Mouse (Mus musculus) neural tube, embryonic 14.5 days (tissue): Measurements from ENCODE around the gene Lce1f. TPM values are rescaled to one million over a fixed set of nuclear protein-coding genes. Genes with fewer than 3 reads are reported as not detected.
"Not testable (repeated sequence)": the region's sequence is repeated elsewhere in the genome, so short reads cannot be mapped to it uniquely, and the experiment has no call there.

Experiments used
- ATAC-seq: fragments of 200-750 bp; cut with Nextera tagmentation; 2 replicates; pipeline ENCODE4 v1.8.0; 2017; ENCODE audit warnings: low read depth, mild to moderate bottlenecking, moderate TSS enrichment, moderate library complexity
- H3K27ac ChIP-seq: fragments of 300-500 bp; sonication (generic); 2 replicates; pipeline ENCODE4 v1.5.1; 2014; ENCODE audit warnings: low read depth, mild to moderate bottlenecking, control low read depth, low read length, moderate library complexity, mixed read lengths
- H3K27me3 ChIP-seq: fragments of 300-500 bp; sonication (generic); 2 replicates; pipeline ENCODE4 v1.6.1; 2014; ENCODE audit warnings: low read length; ENCODE audit not compliant: control insufficient read depth, insufficient read depth
- H3K36me3 ChIP-seq: fragments of 300-500 bp; sonication (generic); 2 replicates; pipeline ENCODE4 v1.6.1; 2014; ENCODE audit warnings: low read length, mixed read lengths; ENCODE audit not compliant: control insufficient read depth, insufficient read depth
- H3K4me1 ChIP-seq: fragments of 300-500 bp; sonication (generic); 2 replicates; pipeline ENCODE4 v1.6.1; 2014; ENCODE audit warnings: low read length; ENCODE audit not compliant: control insufficient read depth, insufficient read depth
- H3K4me2 ChIP-seq: fragments of 300-500 bp; sonication (generic); 2 replicates; pipeline ENCODE4 v1.6.1; 2014; ENCODE audit warnings: mild to moderate bottlenecking, low read depth, low read length, control low read depth
- H3K4me3 ChIP-seq: fragments of 300-500 bp; sonication (generic); 2 replicates; pipeline ENCODE4 v1.5.1; 2014; ENCODE audit warnings: low read depth, low read length, control low read depth, mixed read lengths
- H3K9ac ChIP-seq: fragments of 300-500 bp; sonication (generic); replicated peaks from 2 replicates; pipeline ENCODE4 v1.6.1; 2014; ENCODE audit warnings: low read depth, mild to moderate bottlenecking, control low read depth, low read length, mixed read lengths
- H3K9me3 ChIP-seq: fragments of 300-500 bp; sonication (generic); 2 replicates; pipeline ENCODE4 v1.6.1; 2016; ENCODE audit warnings: low read length; ENCODE audit not compliant: control insufficient read depth
- WGBS: fragments of 180-500 bp; shearing (Covaris S2); extraction: QIAGEN DNeasy Blood & Tissue Kit; methylation state at CpG from one replicate; pipeline ENCODE4 v1.1.7; 2014; 5-methylcytosine and 5-hydroxymethylcytosine counted together
- polyA plus RNA-seq: library from polyadenylated mRNA; unstranded; fragments of >200 nt; fragmentation: Nextera tagmentation; extraction: Ambion mirVana; gene quantifications from 2 replicates; pipeline ENCODE4 v1.2.1, GENCODE M21; 2014

Gene Lce1f
- polyA plus RNA-seq, 1 experiment from 2014 or later, result not detected

DNA sequence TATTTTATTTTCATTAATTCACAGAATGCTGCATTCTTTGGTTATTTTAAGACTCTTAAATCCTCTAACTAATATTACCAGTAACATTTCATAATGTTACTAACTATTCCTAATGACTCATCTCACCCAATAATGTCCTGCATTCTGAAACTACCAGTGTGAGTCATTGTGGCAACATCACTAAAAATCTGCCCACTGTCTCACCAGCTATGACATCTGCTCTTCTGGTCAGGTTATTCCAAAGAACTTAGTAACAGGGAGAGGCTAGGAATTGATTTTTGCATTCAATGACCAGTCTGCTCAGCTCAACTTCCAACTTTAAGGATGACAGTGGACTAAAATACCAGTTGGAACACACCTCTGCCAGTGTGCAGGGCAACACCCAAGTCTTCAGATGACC is 28.5 kb downstream of the Lce1f start:
- no peaks in the 10 kb centered on the region for H3K4me1 ChIP-seq
- no peak overlapping the region for H3K4me2 ChIP-seq
- no peaks in the 10 kb centered on the region for H3K9me3 ChIP-seq
- no peak overlapping the region for H3K9ac ChIP-seq
- no peaks in the 10 kb centered on the region for H3K36me3 ChIP-seq
- no peak overlapping the region for H3K27ac ChIP-seq
- no peaks in the 10 kb centered on the region for H3K27me3 ChIP-seq
- no peak overlapping the region for H3K4me3 ChIP-seq
- ATAC-seq, result no peak

DNA sequence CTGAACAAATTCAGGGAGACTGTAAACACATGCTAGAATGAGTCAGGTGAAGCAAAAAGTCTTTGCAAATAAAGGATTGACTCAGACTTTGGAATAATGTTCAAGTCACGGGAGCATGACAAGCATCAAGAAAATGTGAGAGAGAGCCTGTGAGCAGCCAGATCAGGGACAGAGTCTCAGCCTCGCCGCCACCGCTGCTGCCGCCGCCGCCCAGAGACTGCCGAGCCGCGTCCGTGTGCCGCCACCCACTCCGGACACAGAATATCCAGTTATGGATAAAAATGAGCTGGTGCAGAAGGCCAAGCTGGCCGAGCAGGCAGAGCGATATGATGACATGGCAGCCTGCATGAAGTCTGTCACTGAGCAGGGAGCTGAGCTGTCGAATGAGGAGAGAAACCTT is 31.0 kb downstream of the Lce1f start:
- not testable (repeated sequence) for H3K4me1 ChIP-seq, H3K4me3 ChIP-seq, ATAC-seq, H3K27ac ChIP-seq, H3K9ac ChIP-seq, H3K27me3 ChIP-seq, H3K9me3 ChIP-seq, H3K4me2 ChIP-seq, H3K36me3 ChIP-seq
- 84% methylated on average over 16 of the region's 16 CpGs for WGBS

DNA sequence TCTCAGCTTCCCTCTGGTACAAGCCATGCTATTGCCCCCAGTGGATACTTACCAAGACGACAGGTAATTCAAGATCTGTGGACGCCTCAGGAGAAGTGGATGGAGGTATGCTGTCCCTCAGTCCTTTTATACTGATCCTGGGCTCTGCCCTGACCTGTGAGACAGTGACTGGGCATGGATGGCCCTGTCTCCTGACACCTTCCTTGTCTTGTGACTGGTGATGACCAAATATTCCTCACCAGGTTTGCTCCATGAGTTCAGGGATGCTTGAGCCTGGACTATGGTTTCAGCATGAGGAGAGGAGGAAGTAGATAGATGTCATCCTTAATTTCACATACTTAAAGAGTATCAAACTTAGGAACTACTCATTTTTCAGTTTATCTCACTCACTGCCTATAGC is 33.0 kb downstream of the Lce1f start, which contains the start of gene Lce1d:
Lce1d (minus strand) TSS at position 101 of the 400 bp plus-strand sequence.
- 78% methylated on average over 2 of the region's 2 CpGs for WGBS
- Histone ChIP-seq H3K4me2 (no peak within 1 kb of the TSS), H3K36me3 (no peaks in the 10 kb centered on the region), H3K9me3 (no peaks in the 10 kb centered on the region), H3K27ac (no peak within 1 kb of the TSS), H3K27me3 (no peaks in the 10 kb centered on the region), H3K4me1 (no peaks in the 10 kb centered on the region), H3K4me3 (no peak within 1 kb of the TSS), H3K9ac (no peak within 1 kb of the TSS)
- ATAC-seq, result no peak

DNA sequence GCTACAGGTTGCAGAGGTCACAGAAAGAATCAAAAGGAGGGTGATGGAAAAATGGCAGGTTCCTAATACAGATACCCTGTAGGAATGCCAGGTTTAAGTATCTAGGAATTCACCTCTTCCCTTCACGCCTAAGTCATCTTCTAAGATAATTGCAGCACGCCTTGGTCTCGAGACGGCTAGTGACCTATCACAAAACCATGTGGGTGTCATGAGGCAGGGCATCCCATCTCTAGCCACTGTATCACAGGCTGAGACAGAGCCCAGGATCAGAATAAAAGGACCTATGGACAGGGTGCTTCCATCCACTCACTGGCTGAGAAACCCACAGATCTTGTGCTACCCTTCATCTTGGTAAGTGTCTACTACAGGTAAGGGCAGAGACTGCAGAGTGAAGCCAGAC is 41.2 kb downstream of the Lce1f start, which contains the start of gene Lce1c:
Lce1c (plus strand) TSS at position 301 of the 400 bp plus-strand sequence.
- no peak within 1 kb of the TSS for H3K4me2 ChIP-seq
- H3K27ac ChIP-seq, result no peak within 1 kb of the TSS
- 92% methylated on average over 4 of the region's 4 CpGs for WGBS
- no peaks in the 10 kb centered on the region for H3K4me1 ChIP-seq
- ATAC-seq, result no peak
- no peaks in the 10 kb centered on the region for H3K27me3 ChIP-seq
- no peak within 1 kb of the TSS for H3K9ac ChIP-seq
- H3K36me3 ChIP-seq, result no peaks in the 10 kb centered on the region
- H3K9me3 ChIP-seq, result no peaks in the 10 kb centered on the region
- no peak within 1 kb of the TSS for H3K4me3 ChIP-seq

DNA sequence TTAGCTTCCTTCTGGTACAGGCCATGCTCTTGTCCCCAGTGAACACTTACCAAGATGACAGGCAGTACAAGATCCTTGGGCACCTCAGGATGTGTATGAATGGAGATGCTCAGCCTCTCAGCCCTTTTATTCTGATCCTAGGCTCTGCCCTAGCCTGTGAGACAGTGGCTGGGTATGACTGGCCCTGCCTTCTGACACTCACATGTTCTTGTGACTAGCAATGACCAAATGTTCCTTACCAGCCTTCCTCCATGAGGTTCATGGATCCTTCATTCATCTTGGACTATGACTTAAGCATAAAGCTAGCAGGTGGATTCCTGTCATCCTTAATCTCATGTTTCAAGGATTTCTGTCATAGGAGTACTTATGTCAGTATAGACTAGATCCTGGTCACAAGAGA is 49.9 kb downstream of the Lce1f start, which contains the start of gene Lce1a2:
Lce1a2 (minus strand) TSS at position 101 of the 400 bp plus-strand sequence.
- no peak for ATAC-seq
- Histone ChIP-seq H3K36me3 (no peaks in the 10 kb centered on the region), H3K27me3 (no peaks in the 10 kb centered on the region), H3K4me1 (no peaks in the 10 kb centered on the region), H3K9me3 (no peaks in the 10 kb centered on the region), H3K4me3 (no peak within 1 kb of the TSS), H3K9ac (no peak within 1 kb of the TSS), H3K27ac (no peak within 1 kb of the TSS), H3K4me2 (no peak within 1 kb of the TSS)

Other genes starting within 250 kb of the Lce1f start
- gene Sprr1a, start 234.5 kb downstream of the Lce1f start, polyA plus RNA-seq, result not detected in 2 replicates
- not detected in 2 replicates for gene Sprr4, start 219.9 kb downstream of the Lce1f start, polyA plus RNA-seq
- not detected in 2 replicates for gene 2310046K23Rik, start 185.8 kb downstream of the Lce1f start, polyA plus RNA-seq
- gene Ivl, start 146.6 kb downstream of the Lce1f start, polyA plus RNA-seq, result not detected in 2 replicates
- gene Smcp, start 131.4 kb downstream of the Lce1f start, polyA plus RNA-seq, result not detected in 2 replicates
- gene 2210017I01Rik, start 112.9 kb downstream of the Lce1f start, polyA plus RNA-seq, result not detected in 2 replicates
- not detected in 2 replicates for gene Lce6a, start 98.7 kb downstream of the Lce1f start, polyA plus RNA-seq
- gene Lce1a1, start 72.0 kb downstream of the Lce1f start, polyA plus RNA-seq, result not detected in 2 replicates
- not detected in 2 replicates for gene Lce1b, start 63.4 kb downstream of the Lce1f start, polyA plus RNA-seq
- not detected in 2 replicates for gene Lce1a2, start 50.0 kb downstream of the Lce1f start, polyA plus RNA-seq
- gene Lce1c, start 41.1 kb downstream of the Lce1f start, polyA plus RNA-seq, result not detected in 2 replicates
- gene Lce1d, start 33.1 kb downstream of the Lce1f start, polyA plus RNA-seq, result not detected in 2 replicates
- gene Lce1e, start 11.3 kb downstream of the Lce1f start, polyA plus RNA-seq, result not detected in 2 replicates
- not detected in 2 replicates for gene Gm38119, start 18.7 kb upstream of the Lce1f start, polyA plus RNA-seq
- gene Lce1g, start 32.0 kb upstream of the Lce1f start, polyA plus RNA-seq, result not detected in 2 replicates
- not detected in 2 replicates for gene Lce1h, start 44.7 kb upstream of the Lce1f start, polyA plus RNA-seq
- not detected in 2 replicates for gene Lce1i, start 58.5 kb upstream of the Lce1f start, polyA plus RNA-seq
- not detected in 2 replicates for gene Lce1j, start 70.2 kb upstream of the Lce1f start, polyA plus RNA-seq
- not detected in 2 replicates for gene Lce1k, start 87.5 kb upstream of the Lce1f start, polyA plus RNA-seq
- not detected in 2 replicates for gene Kprp, start 106.9 kb upstream of the Lce1f start, polyA plus RNA-seq
- gene Lce1l, start 130.9 kb upstream of the Lce1f start, polyA plus RNA-seq, result not detected in 2 replicates
- gene 2310050C09Rik, start 149.9 kb upstream of the Lce1f start, polyA plus RNA-seq, result not detected in 2 replicates
- not detected in 2 replicates for gene Lce3a, start 205.9 kb upstream of the Lce1f start, polyA plus RNA-seq
- not detected in 2 replicates for gene Lce3b, start 212.6 kb upstream of the Lce1f start, polyA plus RNA-seq
- gene Lce3c, start 224.1 kb upstream of the Lce1f start, polyA plus RNA-seq, result not detected in 2 replicates
- not detected in 2 replicates for gene Lce3d, start 237.0 kb upstream of the Lce1f start, polyA plus RNA-seq
- not detected in 2 replicates for gene Lce3e, start 246.7 kb upstream of the Lce1f start, polyA plus RNA-seq